Mouse (Mus musculus) heart, adult 10 weeks (tissue): ENCODE data around the gene Mettl9. TPM values are rescaled to one million over a fixed set of nuclear protein-coding genes. Genes with fewer than 3 reads are reported as not detected.

ENCODE experiments used
- polyA plus RNA-seq: library from polyadenylated mRNA; stranded (reverse); fragments of 350-450 nt; fragmentation: Illumina TruSeq; extraction: RNeasy Lipid Tissue Mini Kit (QIAGEN cat#74804); gene quantifications from one replicate; pipeline ENCODE4 v1.2.3, GENCODE M21; 2014; ENCODE audit warnings: low read depth, low replicate concordance

The Mettl9 gene
- polyA plus RNA-seq, result 77.1 TPM

DNA sequence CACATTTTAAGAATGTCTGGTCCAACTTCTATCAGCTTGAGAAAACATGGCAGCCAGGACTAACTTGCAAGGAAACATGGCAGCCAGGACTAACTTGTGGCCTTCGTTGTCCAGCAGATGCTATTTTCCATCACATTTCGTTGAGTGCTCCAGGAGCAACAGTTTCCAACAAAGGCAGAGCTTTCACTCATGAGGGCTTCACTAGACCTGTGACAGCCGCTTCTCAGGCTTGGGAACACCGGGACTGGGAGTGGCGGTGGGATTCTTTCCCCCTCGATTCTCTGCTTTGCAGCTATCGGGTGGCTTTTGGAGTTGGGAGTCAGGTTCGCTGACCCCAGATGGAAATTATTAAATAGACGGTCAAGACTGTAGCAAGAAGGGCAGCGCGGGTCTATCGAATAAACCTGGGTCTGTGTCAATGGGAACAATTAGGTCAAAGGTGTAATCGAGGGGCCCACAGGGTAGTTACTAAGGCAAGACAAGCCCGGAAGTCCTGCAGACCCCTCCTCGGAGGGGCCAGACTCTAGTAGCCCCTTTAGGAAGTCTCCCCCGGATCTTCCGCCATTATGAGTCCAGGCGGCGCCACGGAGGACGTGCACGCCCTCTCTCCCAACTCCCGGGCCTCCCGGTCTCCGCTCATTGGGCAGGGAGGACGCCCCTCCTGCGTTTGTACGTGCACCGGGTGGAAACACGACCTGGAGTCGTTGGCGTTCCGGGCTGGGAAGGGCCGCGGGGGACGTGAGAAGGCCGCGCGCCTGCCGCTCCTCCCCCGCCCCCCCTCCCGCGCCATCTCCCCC, at the start of gene Mettl9:
Gene Mettl9, plus strand, starts transcription at position 590 of the 797 bp plus-strand sequence.

DNA sequence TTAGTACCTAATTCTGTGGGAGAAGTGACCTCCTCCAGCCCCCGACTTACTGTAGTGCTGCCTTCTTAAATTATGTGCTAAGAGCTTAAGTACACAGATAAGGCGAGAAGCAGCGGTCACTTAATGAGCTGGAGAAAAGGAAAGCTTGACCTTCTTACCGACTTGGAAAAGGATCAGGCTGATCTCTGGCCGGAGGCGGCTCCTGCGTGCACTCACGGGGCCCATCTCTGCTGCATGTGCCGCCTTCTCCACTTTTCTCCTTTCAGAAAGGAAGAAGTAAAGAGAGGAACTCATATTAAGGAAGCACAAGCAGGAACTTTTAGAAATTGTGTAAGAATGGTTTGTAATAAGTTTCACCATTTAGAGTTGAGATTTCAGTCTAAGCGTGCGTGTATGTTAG, 40.0 kb downstream of the Mettl9 start, which contains the start of gene Igsf6:
Gene Igsf6, minus strand, starts transcription at position 292 of the 400 bp plus-strand sequence.

DNA sequence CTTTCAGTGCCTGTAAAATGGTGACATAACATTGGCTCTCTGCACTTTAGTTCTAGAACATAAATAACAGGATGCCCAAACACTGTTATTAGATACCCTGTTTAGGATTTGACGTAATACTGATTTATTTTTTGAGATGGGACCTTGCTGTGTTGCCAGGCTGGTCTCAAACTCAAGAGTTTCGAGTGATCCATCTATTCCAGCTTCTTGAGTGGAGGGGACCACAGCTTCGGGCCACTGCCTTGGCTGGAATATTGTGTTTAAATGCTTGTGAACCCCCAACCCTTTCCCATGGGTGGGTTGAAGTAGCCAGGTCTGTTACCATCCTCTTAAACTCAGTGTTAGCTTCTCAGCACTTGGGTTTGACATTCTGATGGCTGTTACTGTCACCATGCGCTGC, 47.1 kb downstream of the Mettl9 start, which contains the start of gene Otoa:
Gene Otoa, plus strand, starts transcription at position 301 of the 400 bp plus-strand sequence.

Other genes with a start within 250 kb of the Mettl9 start
- gene Gm5737, start 222.1 kb upstream of the Mettl9 start, polyA plus RNA-seq, result not detected
- gene Eef2k, start 191.6 kb upstream of the Mettl9 start, polyA plus RNA-seq, result 28.5 TPM
- 10.2 TPM for gene Polr3e, start 116.7 kb upstream of the Mettl9 start, polyA plus RNA-seq
- gene Cdr2, start 52.1 kb upstream of the Mettl9 start, polyA plus RNA-seq, result 9.5 TPM
- gene Mfsd13b, start 51.9 kb upstream of the Mettl9 start, polyA plus RNA-seq, result 0.42 TPM
- 1.7 TPM for gene Igsf6, start 40.1 kb downstream of the Mettl9 start, polyA plus RNA-seq
- not detected for gene Otoa, start 47.2 kb downstream of the Mettl9 start, polyA plus RNA-seq